Mouse (Mus musculus) T-cell, adult 2 months (primary cell): ENCODE data around the gene Gtf3a.
"Not testable (repeated sequence)": the region's sequence is repeated elsewhere in the genome, so short reads cannot be mapped to it uniquely, and the experiment has no call there.

Experiments used
- DNase-seq: peaks from one replicate; pipeline ENCODE4 v3.0.0; 2022; ENCODE audit warnings: low spot score

Gene Gtf3a

GRCm38 (mm10) chr5:146948508-146949088, at the start of gene Gtf3a:
Gtf3a (plus strand) TSS chr5:146948657.
- peak; percentile 78 for DNase-seq

- DNase-seq, result no peak
These were observed 48.1 kb upstream of the Gtf3a start for GRCm38 (mm10) chr5:146900331-146900730.

- DNase-seq, result no peak
These were observed 47.0 kb upstream of the Gtf3a start for GRCm38 (mm10) chr5:146901501-146901900.

DNA sequence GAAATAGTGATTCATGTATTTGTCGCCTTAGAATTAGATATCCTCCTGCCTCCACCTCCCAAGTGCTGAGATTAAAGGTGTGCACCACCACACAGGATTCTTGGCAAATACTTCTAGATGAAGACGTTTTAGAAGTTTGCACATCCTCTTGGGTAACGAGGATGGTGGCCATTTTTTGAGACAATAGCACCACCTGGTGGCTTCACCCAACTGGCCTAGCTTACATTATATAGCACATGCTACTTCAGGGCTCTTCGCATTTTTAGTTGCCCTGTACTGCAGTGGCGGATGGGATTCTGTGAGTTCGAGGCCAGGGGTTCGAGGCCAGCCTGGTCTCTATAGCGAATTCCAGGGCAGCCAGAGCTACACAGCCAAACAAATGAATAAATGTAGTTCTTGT, 44.1 kb upstream of the Gtf3a start:
- peak; percentile 65 for DNase-seq

GRCm38 (mm10) chr5:146905486-146906172, 42.8 kb upstream of the Gtf3a start:
- peak; percentile 51 for DNase-seq

- DNase-seq, result no peak
These were observed 40.9 kb upstream of the Gtf3a start for GRCm38 (mm10) chr5:146907533-146907932.

DNA sequence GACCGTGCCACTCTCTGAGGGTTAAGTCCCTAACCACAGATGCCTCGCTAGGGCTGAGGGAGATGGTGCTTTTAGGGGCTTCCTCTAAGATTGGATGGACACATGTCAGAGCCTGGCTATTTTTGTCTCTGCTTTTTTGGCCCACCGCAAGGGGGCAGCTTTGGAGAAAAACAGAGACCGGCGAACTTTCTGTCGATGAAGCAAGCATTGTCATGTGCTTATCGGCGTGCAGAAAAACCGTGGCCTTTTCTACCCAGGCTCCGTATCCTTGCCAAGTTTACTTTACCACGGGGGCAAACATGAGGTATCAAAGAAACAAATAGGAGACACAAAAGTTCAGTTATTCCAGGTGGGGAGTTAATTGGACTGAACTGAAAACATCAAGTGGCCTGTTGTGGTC, 39.8 kb upstream of the Gtf3a start:
- no peak for DNase-seq

GRCm38 (mm10) chr5:146912206-146912605, 36.3 kb upstream of the Gtf3a start:
- DNase-seq, result no peak

DNA sequence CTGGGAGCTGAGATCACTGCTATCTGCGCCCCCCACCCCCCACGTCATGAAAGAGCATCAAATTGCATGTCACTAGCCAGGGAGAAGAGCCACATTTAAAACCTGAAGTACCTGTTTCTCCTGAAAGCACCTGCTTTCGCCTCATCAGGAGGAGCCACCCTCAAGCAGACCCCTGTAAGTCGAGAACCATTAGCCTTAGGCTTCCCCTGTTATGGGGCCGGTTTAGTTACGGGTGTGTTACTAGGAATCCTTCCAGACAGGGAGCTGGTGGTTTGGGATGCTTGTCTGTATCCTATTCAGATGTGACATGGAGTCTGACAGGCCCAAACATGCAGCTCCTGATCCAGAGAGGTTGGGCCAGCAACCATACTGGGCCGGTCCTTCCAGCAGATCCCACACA, 35.1 kb upstream of the Gtf3a start:
- no peak for DNase-seq

GRCm38 (mm10) chr5:146914088-146914766, 34.2 kb upstream of the Gtf3a start:
- peak; percentile 26 for DNase-seq

DNA sequence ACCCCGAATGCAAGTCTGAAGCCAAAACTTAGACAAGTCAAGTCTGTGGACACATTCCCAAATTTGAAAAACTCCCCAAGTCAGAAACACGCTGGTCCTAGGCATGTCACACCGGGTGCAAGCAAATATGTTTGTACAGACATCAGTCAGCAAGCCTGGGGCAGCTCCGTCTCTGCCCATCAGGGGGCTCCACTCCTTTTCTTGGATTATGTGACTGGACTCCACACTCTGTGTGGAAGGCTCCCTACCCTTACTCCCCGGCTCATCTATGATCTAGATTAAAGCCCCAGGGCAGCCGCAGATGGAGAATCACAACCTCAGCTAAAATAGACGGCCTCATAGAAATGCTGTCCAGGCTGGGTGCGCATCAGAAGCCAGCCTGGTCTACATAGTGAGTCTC, 32.2 kb upstream of the Gtf3a start:
- DNase-seq, result no peak

DNA sequence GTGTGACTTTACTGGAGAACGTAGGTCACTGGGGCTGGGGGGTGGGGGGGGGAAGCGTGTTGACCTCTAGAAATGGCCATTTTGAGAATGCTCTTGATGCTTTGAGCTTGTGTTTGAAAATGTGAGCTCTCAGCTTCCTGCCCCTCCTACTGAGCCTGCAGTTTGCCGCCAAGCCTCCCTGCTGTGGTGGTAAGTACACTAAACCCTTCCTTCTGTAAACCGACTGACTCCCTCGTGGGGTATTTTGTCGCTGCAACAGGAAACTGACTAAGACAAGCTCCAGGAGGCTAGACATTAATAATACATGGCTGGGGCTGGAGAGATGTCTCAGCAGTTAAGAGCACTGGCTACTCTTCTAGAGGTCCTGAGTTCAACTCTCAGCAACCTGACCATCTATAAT, 31.7 kb upstream of the Gtf3a start:
- no peak for DNase-seq

DNA sequence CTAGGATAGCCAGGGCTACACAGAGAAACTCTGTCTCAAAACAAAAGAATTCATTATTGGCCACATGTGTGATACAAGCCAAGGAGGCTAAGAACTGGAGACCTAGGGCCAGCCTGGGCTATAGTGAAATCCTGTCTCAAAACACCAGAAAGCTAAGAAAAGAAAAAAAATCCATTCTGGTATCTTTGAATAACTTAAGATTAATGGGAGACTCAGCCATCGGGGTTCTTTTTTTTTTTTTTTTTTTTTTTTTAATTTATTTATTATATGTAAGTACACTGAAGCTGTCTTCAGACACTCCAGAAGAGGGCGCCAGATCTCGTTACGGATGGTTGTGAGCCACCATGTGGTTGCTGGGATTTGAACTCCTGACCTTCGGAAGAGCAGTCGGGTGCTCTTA, 31.1 kb upstream of the Gtf3a start:
- not testable (repeated sequence) for DNase-seq

- DNase-seq, result no peak
These were observed 28.6 kb upstream of the Gtf3a start for GRCm38 (mm10) chr5:146919874-146920273.

GRCm38 (mm10) chr5:146920314-146921161, 27.9 kb upstream of the Gtf3a start:
- DNase-seq, result no peak

GRCm38 (mm10) chr5:146921224-146921623, 27.2 kb upstream of the Gtf3a start:
- no peak for DNase-seq

GRCm38 (mm10) chr5:146923547-146923946, 24.9 kb upstream of the Gtf3a start:
- no peak for DNase-seq

DNA sequence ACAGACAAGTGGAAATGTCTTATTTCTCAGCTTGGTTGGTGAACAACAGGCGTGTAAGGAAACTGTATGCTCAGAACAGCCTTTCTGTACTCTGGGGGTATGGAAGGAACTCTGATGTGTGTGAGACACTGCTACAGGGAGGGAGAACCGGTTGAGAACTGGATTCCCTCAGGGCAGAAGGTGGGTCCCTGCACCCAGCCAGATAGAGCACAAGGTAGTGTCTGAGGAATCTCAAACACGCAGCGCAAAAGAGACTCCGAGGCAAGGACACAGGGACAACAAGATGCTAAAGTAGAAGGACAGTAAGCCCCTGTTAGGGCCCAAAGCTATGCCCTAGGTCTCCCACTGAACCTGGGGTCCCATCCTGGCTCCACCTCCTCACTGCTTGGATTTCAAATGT, 21.8 kb upstream of the Gtf3a start:
- no peak for DNase-seq

GRCm38 (mm10) chr5:146931422-146931821, 17.0 kb upstream of the Gtf3a start:
- DNase-seq, result no peak

DNA sequence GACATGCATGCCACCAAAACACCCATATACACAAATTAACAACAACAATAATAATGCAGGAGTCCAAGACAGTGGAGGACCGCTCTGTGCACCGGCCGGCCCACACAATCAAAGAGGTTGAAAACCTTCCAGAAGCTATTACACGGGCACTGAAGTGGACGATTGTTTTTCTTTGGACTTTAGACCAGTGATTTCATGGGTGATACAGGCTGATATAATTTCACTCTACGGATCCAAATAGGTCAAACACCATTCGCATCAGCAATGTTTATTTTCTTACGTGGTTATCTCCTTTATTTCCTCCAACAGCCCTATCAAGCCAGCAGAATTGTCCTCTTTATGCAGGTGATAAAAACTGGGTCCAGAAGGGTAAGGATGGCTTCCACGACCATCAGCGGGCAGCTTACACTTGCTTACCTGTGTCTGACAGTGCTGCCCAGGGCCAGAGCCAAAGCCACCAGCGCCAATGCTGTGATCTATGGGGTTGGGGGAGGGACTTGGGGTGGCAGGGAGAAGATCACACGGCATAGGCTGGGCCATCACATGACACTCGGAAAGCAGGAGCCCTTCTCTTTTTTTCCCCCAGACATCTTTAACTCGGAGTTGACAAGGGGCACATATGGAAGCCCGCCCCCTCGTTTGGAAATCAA, 16.4 kb upstream of the Gtf3a start:
- no peak for DNase-seq

GRCm38 (mm10) chr5:146933466-146933865, 15.0 kb upstream of the Gtf3a start:
- DNase-seq, result no peak
